Mouse (Mus musculus) thymus, adult 2 months (tissue): ENCODE results near the gene Impdh1.

Experiments used
- CTCF ChIP-seq: fragments of 200-500 bp; IDR thresholded peaks from 2 replicates; pipeline ENCODE4 v1.5.1; 2012; ENCODE audit warnings: mild to moderate bottlenecking, control low read depth, low read length, moderate library complexity, borderline replicate concordance; ENCODE audit not compliant: control insufficient read depth, poor library complexity, insufficient read depth; ENCODE audit errors: extremely low read depth
- POLR2A ChIP-seq: fragments of 200-500 bp; IDR thresholded peaks from 2 replicates; pipeline ENCODE4 v1.6.1; 2012; ENCODE audit warnings: mild to moderate bottlenecking, low read length, control low read depth, moderate library complexity; ENCODE audit not compliant: control insufficient read depth, poor library complexity, insufficient read depth; ENCODE audit errors: extremely low read depth

DNA sequence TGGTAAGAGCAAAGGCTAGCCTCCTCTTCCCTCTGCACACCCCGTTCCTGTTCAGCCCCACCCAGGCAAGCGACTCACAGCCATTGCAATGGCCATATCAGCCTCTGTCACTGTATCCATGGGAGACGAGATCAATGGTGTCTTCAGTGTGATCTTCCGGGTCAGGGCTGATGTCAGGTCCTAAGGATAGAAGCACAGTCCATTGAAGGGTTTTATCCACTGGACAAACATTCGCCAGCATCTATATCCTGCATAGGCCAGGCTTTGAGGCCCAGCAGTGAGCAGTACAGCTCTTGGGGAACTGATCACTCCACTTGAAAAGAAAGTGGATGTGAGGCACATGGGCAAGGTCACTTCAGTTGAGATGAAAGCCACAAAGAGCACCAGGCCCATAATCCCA, 9.1 kb downstream of the Impdh1 start:
- no peak for TF ChIP-seq POLR2A
- TF ChIP-seq CTCF = no peak
